Mouse (Mus musculus) C2C12 (cell line): ENCODE measurements around the gene Dmkn. TPM values are rescaled to one million over a fixed set of nuclear protein-coding genes. Genes with fewer than 3 reads are reported as not detected.

ENCODE experiments used
- H3K27me3 ChIP-seq: one replicate; pipeline ENCODE4 v1.6.1; 2011; ENCODE audit not compliant: control insufficient read depth, insufficient read depth, insufficient read length
- H3K36me3 ChIP-seq: one replicate; pipeline ENCODE4 v1.6.1; 2011; ENCODE audit not compliant: control insufficient read depth, insufficient read depth
- H3K4me3 ChIP-seq: one replicate; pipeline ENCODE4 v1.5.1; 2011; ENCODE audit warnings: mild to moderate bottlenecking, control low read depth; ENCODE audit not compliant: poor library complexity, insufficient read depth, severe bottlenecking
- H3K79me2 ChIP-seq: one replicate; pipeline ENCODE4 v1.6.1; 2011; ENCODE audit not compliant: control insufficient read depth, insufficient read depth
- H3K79me3 ChIP-seq: one replicate; pipeline ENCODE4 v1.6.1; 2011; ENCODE audit warnings: low read depth, control low read depth
- H3ac ChIP-seq: one replicate; pipeline ENCODE3; 2011; ENCODE audit warnings: low read depth; ENCODE audit not compliant: control insufficient read depth, insufficient read length
- CEBPB ChIP-seq: IDR thresholded peaks from one replicate; pipeline ENCODE4 v1.6.1; 2011; ENCODE audit warnings: low read depth, mild to moderate bottlenecking, control low read depth, moderate library complexity
- CTCF ChIP-seq: IDR thresholded peaks from one replicate; pipeline ENCODE4 v1.5.1; 2011; ENCODE audit not compliant: control insufficient read depth, insufficient read depth, insufficient read length
- FOSL1 ChIP-seq: IDR thresholded peaks from one replicate; pipeline ENCODE4 v1.8.0; 2011; ENCODE audit warnings: mild to moderate bottlenecking, low read length; ENCODE audit not compliant: poor library complexity, insufficient read depth, severe bottlenecking
- MAX ChIP-seq: IDR thresholded peaks from one replicate; pipeline ENCODE4 v1.6.1; 2011; ENCODE audit warnings: mild to moderate bottlenecking, control low read depth
- MYOD1 ChIP-seq: IDR thresholded peaks from one replicate; pipeline ENCODE4 v1.6.1; 2011; ENCODE audit warnings: low read depth; ENCODE audit not compliant: control insufficient read depth, insufficient read length
- MYOG ChIP-seq: IDR thresholded peaks from one replicate; pipeline ENCODE4 v1.6.1; 2011; ENCODE audit not compliant: control insufficient read depth, insufficient read length; ENCODE audit errors: extremely low read depth
- USF1 ChIP-seq: IDR thresholded peaks from one replicate; pipeline ENCODE4 v1.6.1; 2011; ENCODE audit warnings: low read depth, mild to moderate bottlenecking, control low read depth, moderate library complexity
- polyA plus RNA-seq: library from polyadenylated mRNA; unstranded; fragments of >200 nt; fragmentation: generic; extraction: Trizol; gene quantifications from one replicate; pipeline ENCODE4 v1.2.1, GENCODE M21; 2012; ENCODE audit warnings: missing spikeins

The Dmkn gene
- polyA plus RNA-seq, 1 experiment, result not detected

DNA sequence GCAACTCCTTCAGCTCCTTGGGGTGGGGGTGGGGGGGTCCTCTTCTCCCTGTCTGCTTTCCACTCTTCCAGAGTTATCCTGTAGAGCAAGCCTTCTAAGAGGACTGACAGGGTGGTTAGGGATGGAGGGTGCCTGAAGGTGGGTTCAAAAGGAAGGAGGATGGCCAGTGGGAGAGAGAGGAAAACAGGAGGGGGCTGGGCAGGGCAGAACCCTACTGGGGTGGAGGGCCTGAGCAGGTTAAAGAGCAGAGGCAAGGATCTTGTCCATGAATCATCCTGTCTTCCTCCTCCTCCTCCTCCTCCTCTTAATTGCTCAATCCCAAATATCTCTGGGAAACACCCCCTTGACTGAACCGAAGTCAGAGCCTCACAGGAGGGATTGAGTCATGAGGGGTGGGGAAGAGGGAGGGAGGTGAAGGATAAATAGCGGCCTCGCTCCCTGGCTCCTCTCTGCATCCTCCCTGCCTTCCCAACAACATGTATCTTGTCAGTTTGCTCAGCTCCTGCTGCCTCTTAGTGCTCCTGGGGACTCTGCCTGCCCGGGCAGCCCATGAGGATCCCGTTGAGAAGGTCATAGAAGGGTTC is 12.4 kb upstream of the Dmkn start, which contains the start of gene Sbsn:
TSS of gene Sbsn (plus strand) at position 386 of the 584 bp plus-strand sequence.
- no peaks in the 10 kb centered on the region for H3K27me3 ChIP-seq
- H3K79me2 ChIP-seq, result no peaks in the 10 kb centered on the region
- TF ChIP-seq CTCF, result no peak
- peak; percentile 73 for TF ChIP-seq CEBPB
- H3K36me3 ChIP-seq, result no peaks in the 10 kb centered on the region
- H3K79me3 ChIP-seq, result no peaks in the 10 kb centered on the region
- no peak within 1 kb of the TSS for H3K4me3 ChIP-seq
- no peak within 1 kb of the TSS for H3ac ChIP-seq

DNA sequence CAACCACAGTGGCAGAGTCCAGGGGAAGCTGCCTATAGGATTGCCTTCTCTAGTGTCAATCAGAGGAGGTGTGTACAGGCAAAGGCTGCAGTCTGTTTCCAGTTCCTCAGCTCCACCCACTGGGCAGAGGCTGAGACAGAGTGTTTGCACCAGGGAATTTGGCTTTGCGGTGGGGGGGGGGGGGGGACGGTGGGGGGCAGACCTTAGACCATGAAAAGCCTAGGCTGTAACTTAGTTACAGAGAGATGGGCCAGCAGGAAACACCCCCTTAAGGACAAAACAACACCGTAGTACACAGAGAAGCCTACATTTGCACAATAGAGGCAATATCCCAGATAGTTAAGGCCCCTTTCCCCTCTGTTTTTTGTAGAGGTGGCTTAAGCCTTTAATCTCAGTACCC is 6.6 kb upstream of the Dmkn start:
- no peaks in the 10 kb centered on the region for H3K36me3 ChIP-seq
- no peak overlapping the region for H3ac ChIP-seq
- no peaks in the 10 kb centered on the region for H3K27me3 ChIP-seq
- no peaks in the 10 kb centered on the region for H3K79me3 ChIP-seq
- no peaks in the 10 kb centered on the region for H3K79me2 ChIP-seq
- TF ChIP-seq FOSL1, result no peak
- no peak overlapping the region for H3K4me3 ChIP-seq

DNA sequence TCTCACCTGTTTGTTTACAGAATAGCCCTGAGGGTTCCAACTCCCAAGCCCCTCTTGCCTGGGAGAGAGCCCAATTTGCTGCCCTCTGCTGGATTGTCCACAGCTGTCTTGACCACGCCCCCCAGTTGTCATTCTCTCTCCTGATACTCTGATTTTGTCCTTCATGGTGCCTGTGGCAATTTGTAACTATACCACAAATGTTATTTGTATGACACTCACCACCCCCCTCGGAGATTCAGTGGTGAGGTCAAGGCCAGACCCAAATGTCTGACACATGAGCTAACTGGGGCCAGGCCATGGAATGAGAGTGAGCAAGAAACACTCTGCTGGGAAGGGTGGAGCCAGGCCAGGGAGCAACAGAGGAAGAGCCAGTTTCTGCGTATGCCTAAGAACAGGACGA is 4.7 kb upstream of the Dmkn start:
- Histone ChIP-seq H3K36me3 (no peaks in the 10 kb centered on the region), H3K79me2 (no peaks in the 10 kb centered on the region), H3K27me3 (peaks cover 14% of the 10 kb centered on the region), H3K4me3 (no peak overlapping the region), H3K79me3 (no peaks in the 10 kb centered on the region), H3ac (no peak overlapping the region)
- TF ChIP-seq MAX (no peak), CTCF (no peak), USF1 (no peak), MYOG (no peak), FOSL1 (no peak), CEBPB (no peak), MYOD1 (no peak)

GRCm38 (mm10) chr7:30761769-30762352 is 1.7 kb upstream of the Dmkn start:
- Histone ChIP-seq H3K27me3 (peaks cover 33% of the 10 kb centered on the region), H3K79me3 (no peaks in the 10 kb centered on the region), H3K79me2 (no peaks in the 10 kb centered on the region), H3K4me3 (no peak overlapping the region), H3K36me3 (no peaks in the 10 kb centered on the region), H3ac (no peak overlapping the region)
- no peak for TF ChIP-seq MYOG
- no peak for TF ChIP-seq MYOD1
- no peak for TF ChIP-seq MAX
- TF ChIP-seq FOSL1, result no peak
- TF ChIP-seq USF1, result no peak
- TF ChIP-seq CEBPB, result no peak
- no peak for TF ChIP-seq CTCF

DNA sequence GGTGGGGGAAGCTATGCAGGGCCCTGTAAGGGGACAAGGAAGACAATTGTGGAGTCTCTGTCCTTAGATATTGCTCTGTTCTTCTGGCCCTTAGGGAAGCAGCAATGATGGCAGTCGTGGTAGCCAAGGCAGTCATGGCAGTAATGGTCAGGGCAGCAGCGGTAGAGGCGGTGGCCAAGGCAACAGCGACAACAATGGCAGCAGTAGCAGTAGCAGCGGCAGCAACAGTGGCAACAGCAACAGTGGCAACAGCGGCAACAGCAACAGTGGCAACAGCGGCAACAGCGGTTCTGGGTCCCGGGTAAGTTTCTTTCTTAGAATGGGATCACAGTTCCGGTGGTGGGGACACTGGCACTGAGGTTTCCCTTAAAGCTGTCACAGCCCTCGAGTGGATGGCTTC is 1.6 kb downstream of the Dmkn start:
- no peaks in the 10 kb centered on the region for H3K79me3 ChIP-seq
- no peak overlapping the region for H3K4me3 ChIP-seq
- no peaks in the 10 kb centered on the region for H3K79me2 ChIP-seq

GRCm38 (mm10) chr7:30766408-30766807 is 2.9 kb downstream of the Dmkn start:
- peaks cover 33% of the 10 kb centered on the region for H3K27me3 ChIP-seq
- no peak overlapping the region for H3K4me3 ChIP-seq
- H3K36me3 ChIP-seq, result no peaks in the 10 kb centered on the region
- H3K79me2 ChIP-seq, result no peaks in the 10 kb centered on the region
- no peak overlapping the region for H3ac ChIP-seq
- no peaks in the 10 kb centered on the region for H3K79me3 ChIP-seq
- TF ChIP-seq MYOD1, result no peak

More for the DNA sequence above, 1.6 kb downstream of the Dmkn start:
- Histone ChIP-seq H3ac (no peak overlapping the region), H3K36me3 (no peaks in the 10 kb centered on the region), H3K27me3 (peaks cover 33% of the 10 kb centered on the region)
- TF ChIP-seq CTCF (no peak), USF1 (no peak), MYOG (no peak), CEBPB (no peak), MYOD1 (no peak), FOSL1 (no peak), MAX (no peak)
